Mouse (Mus musculus) C2C12 (cell line): ENCODE data around the gene Ift27. TPM values are rescaled to one million over a fixed set of nuclear protein-coding genes. Genes with fewer than 3 reads are reported as not detected.

Source experiments
- H3K27me3 ChIP-seq: one replicate; pipeline ENCODE4 v1.6.1; 2011; ENCODE audit not compliant: control insufficient read depth, insufficient read depth, insufficient read length
- H3K36me3 ChIP-seq: one replicate; pipeline ENCODE4 v1.6.1; 2011; ENCODE audit not compliant: control insufficient read depth, insufficient read depth
- H3K4me3 ChIP-seq: one replicate; pipeline ENCODE4 v1.5.1; 2011; ENCODE audit warnings: mild to moderate bottlenecking, control low read depth; ENCODE audit not compliant: poor library complexity, insufficient read depth, severe bottlenecking
- H3K79me2 ChIP-seq: one replicate; pipeline ENCODE4 v1.6.1; 2011; ENCODE audit not compliant: control insufficient read depth, insufficient read depth
- H3K79me3 ChIP-seq: one replicate; pipeline ENCODE4 v1.6.1; 2011; ENCODE audit warnings: low read depth, control low read depth
- H3ac ChIP-seq: one replicate; pipeline ENCODE3; 2011; ENCODE audit warnings: low read depth; ENCODE audit not compliant: control insufficient read depth, insufficient read length
- CEBPB ChIP-seq: IDR thresholded peaks from one replicate; pipeline ENCODE4 v1.6.1; 2011; ENCODE audit warnings: low read depth, mild to moderate bottlenecking, control low read depth, moderate library complexity
- CTCF ChIP-seq: IDR thresholded peaks from one replicate; pipeline ENCODE4 v1.5.1; 2011; ENCODE audit not compliant: control insufficient read depth, insufficient read depth, insufficient read length
- FOSL1 ChIP-seq: IDR thresholded peaks from one replicate; pipeline ENCODE4 v1.8.0; 2011; ENCODE audit warnings: mild to moderate bottlenecking, low read length; ENCODE audit not compliant: poor library complexity, insufficient read depth, severe bottlenecking
- MAX ChIP-seq: IDR thresholded peaks from one replicate; pipeline ENCODE4 v1.6.1; 2011; ENCODE audit warnings: mild to moderate bottlenecking, control low read depth
- MYOD1 ChIP-seq: IDR thresholded peaks from one replicate; pipeline ENCODE4 v1.6.1; 2011; ENCODE audit warnings: low read depth; ENCODE audit not compliant: control insufficient read depth, insufficient read length
- MYOG ChIP-seq: IDR thresholded peaks from one replicate; pipeline ENCODE4 v1.6.1; 2011; ENCODE audit not compliant: control insufficient read depth, insufficient read length; ENCODE audit errors: extremely low read depth
- USF1 ChIP-seq: IDR thresholded peaks from one replicate; pipeline ENCODE4 v1.6.1; 2011; ENCODE audit warnings: low read depth, mild to moderate bottlenecking, control low read depth, moderate library complexity
- long read RNA-seq, 2 experiments: library from polyadenylated mRNA; unstranded; transcript quantifications; one replicate each; pipeline ENCODE4 v2.0.0; 2019 to 2020
- polyA plus RNA-seq: library from polyadenylated mRNA; unstranded; fragments of >200 nt; fragmentation: generic; extraction: Trizol; gene quantifications from one replicate; pipeline ENCODE4 v1.2.1, GENCODE M21; 2012; ENCODE audit warnings: missing spikeins

Gene Ift27
- polyA plus RNA-seq = 34.5 TPM
- long read RNA-seq, experiment 1, transcript Ift27-201 (7 exons, 1,013 nt) = major isoform, 27 of 49 reads
- long read RNA-seq, experiment 1, partial matches to known transcripts = 10 of 49 reads
- long read RNA-seq, experiment 1, other reads (novel, unspliced or antisense) = 12 of 49 reads
- long read RNA-seq, experiment 2, transcript Ift27-201 (7 exons, 1,013 nt) = major isoform, 6 of 8 reads
- long read RNA-seq, experiment 2, partial matches to known transcripts = 0 of 8 reads
- long read RNA-seq, experiment 2, other reads (novel, unspliced or antisense) = 2 of 8 reads

DNA sequence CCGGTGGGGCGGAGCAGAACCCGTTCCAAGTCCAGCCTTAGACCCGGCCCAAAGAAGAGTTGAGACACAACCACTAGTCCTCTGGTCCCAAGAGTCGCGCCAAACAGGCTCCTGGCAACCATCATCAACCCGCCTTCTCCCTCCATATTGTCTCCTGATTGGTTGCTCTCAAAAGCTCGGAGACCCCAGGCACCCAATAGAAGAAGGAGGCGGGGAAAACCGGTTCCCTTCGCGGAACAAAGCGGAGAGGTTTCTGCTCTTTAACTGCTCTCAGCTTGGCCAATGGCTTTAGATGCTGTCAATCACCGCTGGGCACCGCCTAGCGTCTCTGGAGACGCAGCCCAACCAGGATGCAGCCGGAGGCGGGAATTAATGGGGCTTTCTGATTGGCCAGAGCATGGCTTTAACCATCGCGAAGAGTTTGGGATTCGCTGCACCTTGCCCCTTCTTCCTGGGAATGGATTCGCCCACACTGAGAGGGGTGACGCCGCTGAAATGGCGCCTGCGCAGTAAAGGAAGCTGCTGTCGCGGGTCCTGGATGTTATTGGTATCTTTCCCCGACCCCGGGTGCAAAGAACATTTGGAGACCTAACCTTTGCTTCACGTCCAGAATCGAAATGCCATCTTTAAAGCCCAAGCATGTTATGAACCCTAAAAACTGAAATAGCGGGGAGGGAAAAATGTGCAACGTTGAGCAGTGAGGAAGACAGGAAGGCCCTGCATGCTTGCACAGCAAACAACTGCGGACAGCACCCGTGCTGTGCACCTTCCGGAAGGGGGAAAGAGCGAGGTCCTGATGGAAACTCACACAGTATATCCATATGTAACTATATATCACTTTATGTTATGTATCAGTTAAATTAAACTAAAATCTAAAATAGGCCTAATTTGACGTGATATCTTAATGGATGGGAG lies at the start of gene Ift27:
Gene Ift27 (minus strand): TSS at position 136 of the 915 bp plus-strand sequence.
- H3K27me3 ChIP-seq = peaks cover 3% of the 10 kb centered on the region
- H3K79me3 ChIP-seq = no peaks in the 10 kb centered on the region
- no peaks in the 10 kb centered on the region for H3K36me3 ChIP-seq
- peak; percentile 24 for TF ChIP-seq MAX
- TF ChIP-seq CEBPB = no peak
- H3K79me2 ChIP-seq = no peaks in the 10 kb centered on the region
- H3ac ChIP-seq = peak within 1 kb of the TSS; percentile 83
- peak within 1 kb of the TSS; percentile 50 for H3K4me3 ChIP-seq

GRCm38 (mm10) chr15:78215269-78215668 lies 41.4 kb upstream of the Ift27 start:
- H3ac ChIP-seq = no peak overlapping the region
- H3K4me3 ChIP-seq = no peak overlapping the region
- H3K36me3 ChIP-seq = no peaks in the 10 kb centered on the region
- peaks cover 4% of the 10 kb centered on the region for H3K27me3 ChIP-seq
- no peaks in the 10 kb centered on the region for H3K79me2 ChIP-seq
- H3K79me3 ChIP-seq = no peaks in the 10 kb centered on the region
- TF ChIP-seq MAX (no peak), CEBPB (no peak), MYOG (no peak), FOSL1 (no peak), MYOD1 (no peak), CTCF (no peak), USF1 (no peak)

GRCm38 (mm10) chr15:78211367-78211766 lies 37.5 kb upstream of the Ift27 start:
- Histone ChIP-seq H3K27me3 (peaks cover 4% of the 10 kb centered on the region), H3ac (no peak overlapping the region), H3K79me2 (no peaks in the 10 kb centered on the region), H3K79me3 (no peaks in the 10 kb centered on the region), H3K4me3 (no peak overlapping the region), H3K36me3 (no peaks in the 10 kb centered on the region)
- TF ChIP-seq MYOG (no peak), CEBPB (no peak), MYOD1 (no peak), USF1 (no peak), CTCF (no peak), FOSL1 (no peak), MAX (no peak)

DNA sequence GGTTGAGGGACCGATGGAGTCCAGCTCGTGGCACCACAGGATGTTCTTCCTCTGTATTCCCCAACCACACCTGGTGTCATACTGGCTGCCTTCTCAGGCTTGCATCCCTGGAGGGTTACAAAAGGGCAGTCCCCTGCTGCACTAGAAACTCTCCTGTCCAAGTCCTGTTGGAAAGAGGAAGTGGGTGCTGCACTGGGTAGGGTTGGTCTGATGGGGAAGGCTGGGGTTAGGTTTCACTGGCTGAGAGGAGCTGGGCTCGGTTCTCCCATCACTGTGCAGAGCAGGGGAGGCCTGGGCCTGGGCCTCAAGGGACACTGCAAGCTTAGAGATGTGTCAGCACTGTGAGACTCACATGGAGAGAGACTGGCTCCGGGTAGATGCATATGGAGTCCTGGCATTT lies 36.3 kb upstream of the Ift27 start:
- Histone ChIP-seq H3ac (no peak overlapping the region), H3K79me2 (no peaks in the 10 kb centered on the region), H3K27me3 (peaks cover 4% of the 10 kb centered on the region), H3K36me3 (no peaks in the 10 kb centered on the region), H3K79me3 (no peaks in the 10 kb centered on the region), H3K4me3 (no peak overlapping the region)
- TF ChIP-seq MAX = no peak
- TF ChIP-seq MYOD1 = no peak
- TF ChIP-seq MYOG = no peak
- TF ChIP-seq CEBPB = no peak
- no peak for TF ChIP-seq USF1
- no peak for TF ChIP-seq CTCF
- TF ChIP-seq FOSL1 = no peak

GRCm38 (mm10) chr15:78206312-78206711 lies 32.4 kb upstream of the Ift27 start, which contains the start of gene Pvalb:
Gene Pvalb, minus strand, starts transcription at chr15:78206400.
- H3K79me3 ChIP-seq = no peaks in the 10 kb centered on the region
- H3K27me3 ChIP-seq = peaks cover 35% of the 10 kb centered on the region
- H3ac ChIP-seq = no peak within 1 kb of the TSS
- no peaks in the 10 kb centered on the region for H3K79me2 ChIP-seq
- H3K4me3 ChIP-seq = no peak within 1 kb of the TSS
- H3K36me3 ChIP-seq = no peaks in the 10 kb centered on the region
- TF ChIP-seq CTCF = no peak
- no peak for TF ChIP-seq USF1
- TF ChIP-seq FOSL1 = no peak

GRCm38 (mm10) chr15:78205192-78205591 lies 31.3 kb upstream of the Ift27 start:
- no peaks in the 10 kb centered on the region for H3K79me2 ChIP-seq
- no peak overlapping the region for H3K4me3 ChIP-seq
- no peak overlapping the region for H3ac ChIP-seq
- H3K27me3 ChIP-seq = peaks cover 43% of the 10 kb centered on the region
- H3K36me3 ChIP-seq = no peaks in the 10 kb centered on the region
- TF ChIP-seq MYOD1 = peak; percentile 60
- TF ChIP-seq FOSL1 = no peak
- no peak for TF ChIP-seq CEBPB
- no peak for TF ChIP-seq USF1
- TF ChIP-seq MYOG = no peak
- no peak for TF ChIP-seq MAX
- peak; percentile 72 for TF ChIP-seq CTCF
- H3K79me3 ChIP-seq = no peaks in the 10 kb centered on the region
